Mouse (Mus musculus) liver, embryonic 14.5 days (tissue): ENCODE measurements around the gene Dnajc4. TPM values are rescaled to one million over a fixed set of nuclear protein-coding genes. Genes with fewer than 3 reads are reported as not detected.

Experiments
- ATAC-seq: fragments of 200-750 bp; cut with Nextera tagmentation; 2 replicates; pipeline ENCODE4 v1.8.0; 2017; ENCODE audit warnings: moderate number of reproducible peaks, mild to moderate bottlenecking, moderate library complexity; ENCODE audit not compliant: insufficient read depth
- DNase-seq, 3 experiments: peaks; one replicate each; pipeline ENCODE4 v3.0.0-alpha.2; 2012 to 2013; ENCODE audit warnings: low read depth in 3 of 3, low spot score in 3 of 3
- H3K27ac ChIP-seq: fragments of 300-500 bp; sonication (generic); 2 replicates; pipeline ENCODE4 v1.5.1; 2014; ENCODE audit warnings: moderate library complexity, mild to moderate bottlenecking, control low read depth, inconsistent platforms
- H3K27me3 ChIP-seq: fragments of 300-500 bp; sonication (generic); 2 replicates; pipeline ENCODE4 v1.6.1; 2014; ENCODE audit warnings: mild to moderate bottlenecking, low read length, moderate library complexity; ENCODE audit not compliant: control insufficient read depth, insufficient read depth
- H3K36me3 ChIP-seq: fragments of 300-500 bp; sonication (generic); replicated peaks from 2 replicates; pipeline ENCODE4 v1.6.1; 2014; ENCODE audit warnings: low read depth; ENCODE audit not compliant: control insufficient read depth, insufficient read depth
- H3K4me1 ChIP-seq, 2 experiments: fragments of 200-500 bp in 1 of 2; fragments of 300-500 bp in 1 of 2; sonication (generic) in 1 of 2; replicated peaks; 2 replicates each; pipeline ENCODE4 v1.6.1; 2012 to 2014; ENCODE audit warnings: antibody characterized with exemption in 1 of 2, inconsistent platforms in 1 of 2, low read length in 1 of 2; ENCODE audit not compliant: control insufficient read depth in 2 of 2, insufficient read depth in 2 of 2
- H3K4me2 ChIP-seq: fragments of 300-500 bp; sonication (generic); 2 replicates; pipeline ENCODE4 v1.6.1; 2014; ENCODE audit warnings: low read depth, mild to moderate bottlenecking, control low read depth, moderate library complexity
- H3K4me3 ChIP-seq, 2 experiments: fragments of 200-500 bp in 1 of 2; fragments of 300-500 bp in 1 of 2; sonication (generic) in 1 of 2; 2 replicates each; pipeline ENCODE4 v1.5.1; 2012 to 2014; ENCODE audit warnings: low read depth in 2 of 2, low read length in 2 of 2, mild to moderate bottlenecking in 2 of 2, control low read depth in 1 of 2, inconsistent platforms in 1 of 2, moderate library complexity in 1 of 2; ENCODE audit not compliant: insufficient read depth in 1 of 2
- H3K9ac ChIP-seq: fragments of 300-500 bp; sonication (generic); replicated peaks from 2 replicates; pipeline ENCODE4 v1.6.1; 2014; ENCODE audit warnings: mild to moderate bottlenecking, control low read depth, moderate library complexity
- H3K9me3 ChIP-seq: fragments of 300-500 bp; sonication (generic); 2 replicates; pipeline ENCODE4 v1.6.1; 2016; ENCODE audit warnings: low read length, mixed read lengths; ENCODE audit not compliant: control insufficient read depth
- CTCF ChIP-seq: IDR thresholded peaks from 2 replicates; pipeline ENCODE4 v1.5.1; 2016; ENCODE audit warnings: antibody characterized with exemption, low read depth, control low read depth
- EP300 ChIP-seq: IDR thresholded peaks from 2 replicates; pipeline ENCODE4 v1.6.1; 2016; ENCODE audit warnings: antibody characterized with exemption, low read depth
- WGBS: fragments of 180-500 bp; shearing (Covaris S2); extraction: QIAGEN DNeasy Blood & Tissue Kit; methylation state at CpG from one replicate; pipeline ENCODE4 v1.1.7; 2014; ENCODE audit not compliant: insufficient replicate concordance; 5-methylcytosine and 5-hydroxymethylcytosine counted together
- polyA plus RNA-seq, 2 experiments: library from polyadenylated mRNA; depleted of rRNA in 1 of 2; stranded (reverse) in 1 of 2; unstranded in 1 of 2; fragments of >200 nt; fragmentation: Nextera tagmentation in 1 of 2; extraction: Ambion mirVana in 1 of 2; gene quantifications; 2 replicates each; pipeline versions ENCODE4 v1.2.1 to v1.2.3; 2012 to 2014

The Dnajc4 gene
- polyA plus RNA-seq, 2 experiments: 8.6 to 10.0 TPM

GRCm38 (mm10) chr19:6943709-6944108 is 48.7 kb downstream of the Dnajc4 start:
- Histone ChIP-seq H3K4me2 (no peak overlapping the region), H3K4me3 (no peak overlapping the region), H3K36me3 (no peaks in the 10 kb centered on the region), H3K27me3 (no peaks in the 10 kb centered on the region), H3K27ac (no peak overlapping the region), H3K9me3 (no peaks in the 10 kb centered on the region), H3K4me1 (peaks cover 3 to 8% of the 10 kb centered on the region in 2 experiments), H3K9ac (no peak overlapping the region)
- DNase-seq: no peak
- 84% methylated on average over 6 of the region's 6 CpGs for WGBS
- TF ChIP-seq CTCF (no peak), EP300 (no peak)
- no peak for ATAC-seq

GRCm38 (mm10) chr19:6942764-6943163 is 49.6 kb downstream of the Dnajc4 start:
- Histone ChIP-seq H3K9ac (peak overlapping the region; percentile 49), H3K4me1 (peaks cover 3 to 8% of the 10 kb centered on the region in 2 experiments), H3K27me3 (no peaks in the 10 kb centered on the region), H3K9me3 (no peaks in the 10 kb centered on the region), H3K4me3 (peak overlapping the region; percentile 66 to 77), H3K27ac (no peak overlapping the region; the same call in 1 of the 2 replicates), H3K4me2 (peak overlapping the region; percentile 89), H3K36me3 (no peaks in the 10 kb centered on the region)
- 23% methylated on average over 5 of the region's 5 CpGs for WGBS
- DNase-seq (no peak), ATAC-seq (peak; percentile 9; the same call in 1 of the 2 replicates)
- TF ChIP-seq EP300 (no peak), CTCF (no peak)

GRCm38 (mm10) chr19:6942249-6942691 is 50.1 kb downstream of the Dnajc4 start, which contains the start of gene Gpr137:
TSS of gene Gpr137 (minus strand) at chr19:6942480.
- ATAC-seq (peak; percentile 88), DNase-seq (peak; percentile 89 to 90 (median 89))
- no peaks in the 10 kb centered on the region for H3K27me3 ChIP-seq
- TF ChIP-seq CTCF: no peak
- TF ChIP-seq EP300: no peak
- peaks cover 3 to 8% of the 10 kb centered on the region in 2 experiments for H3K4me1 ChIP-seq
- peak within 1 kb of the TSS; percentile 89 for H3K4me2 ChIP-seq
- H3K9me3 ChIP-seq: no peaks in the 10 kb centered on the region
- peak within 1 kb of the TSS; percentile 63 for H3K27ac ChIP-seq
- no peaks in the 10 kb centered on the region for H3K36me3 ChIP-seq
- WGBS: under 1% methylated on average over 27 of the region's 27 CpGs
- H3K4me3 ChIP-seq: peak within 1 kb of the TSS; percentile 77 to 92
- H3K9ac ChIP-seq: peak within 1 kb of the TSS; percentile 80

GRCm38 (mm10) chr19:6941372-6942248 is 50.8 kb downstream of the Dnajc4 start, which contains the start of gene Bad:
TSS of gene Bad (plus strand) at chr19:6941861.
- ATAC-seq (peak; percentile 80), DNase-seq (peak; percentile 85 to 86 (median 85))
- Histone ChIP-seq H3K36me3 (no peaks in the 10 kb centered on the region), H3K9me3 (no peaks in the 10 kb centered on the region), H3K27ac (peak within 1 kb of the TSS; percentile 63), H3K27me3 (no peaks in the 10 kb centered on the region; the same call in 1 of the 2 replicates), H3K4me1 (peaks cover 3 to 8% of the 10 kb centered on the region in 2 experiments), H3K4me3 (peak within 1 kb of the TSS; percentile 77 to 92), H3K9ac (peak within 1 kb of the TSS; percentile 80), H3K4me2 (peak within 1 kb of the TSS; percentile 89)
- under 1% methylated on average over 80 of the region's 83 CpGs for WGBS
- TF ChIP-seq EP300 (peak; percentile 83), CTCF (peak; percentile 37; the same call in 1 of the 2 replicates)
